Mouse (Mus musculus) cerebellum, adult 11-12 months (tissue): ENCODE results near the gene Glcci1.
A peak's percentile ranks its signal among the peaks of the same experiment; 100 is the strongest.
"Not testable (repeated sequence)": the region's sequence is repeated elsewhere in the genome, so short reads cannot be mapped to it uniquely, and the experiment has no call there.

Source experiments
- DNase-seq: peaks from one replicate; pipeline ENCODE4 v3.0.0; 2022

The Glcci1 gene

GRCm38 (mm10) chr6:8495827-8496222 is 13.6 kb upstream of the Glcci1 start:
- no peak for DNase-seq

- no peak for DNase-seq
These were observed 12.0 kb upstream of the Glcci1 start for GRCm38 (mm10) chr6:8497234-8497867.

- no peak for DNase-seq
These were observed 11.5 kb upstream of the Glcci1 start for GRCm38 (mm10) chr6:8497868-8498257.

DNA sequence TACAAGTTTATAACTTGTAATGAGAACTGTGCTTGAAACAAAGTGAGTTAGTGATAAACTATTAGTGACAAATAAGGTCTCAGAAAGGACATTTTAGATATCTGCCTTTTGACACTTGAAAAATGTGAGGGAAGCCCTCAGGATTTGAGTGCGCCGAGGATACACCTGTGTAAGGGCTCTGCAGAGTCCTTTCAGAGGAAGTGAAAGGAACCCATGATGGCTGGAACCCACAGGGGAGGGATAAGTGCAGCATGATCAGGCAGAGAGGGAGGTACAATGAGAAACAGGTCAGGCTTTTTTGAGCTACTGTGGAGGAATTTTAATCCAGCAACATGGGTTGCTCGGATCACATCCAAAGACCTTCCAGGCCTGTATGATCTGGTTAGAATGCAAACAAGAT is 10.4 kb upstream of the Glcci1 start:
- DNase-seq: no peak

- DNase-seq: no peak
These were observed 5.4 kb upstream of the Glcci1 start for GRCm38 (mm10) chr6:8503953-8504352.

DNA sequence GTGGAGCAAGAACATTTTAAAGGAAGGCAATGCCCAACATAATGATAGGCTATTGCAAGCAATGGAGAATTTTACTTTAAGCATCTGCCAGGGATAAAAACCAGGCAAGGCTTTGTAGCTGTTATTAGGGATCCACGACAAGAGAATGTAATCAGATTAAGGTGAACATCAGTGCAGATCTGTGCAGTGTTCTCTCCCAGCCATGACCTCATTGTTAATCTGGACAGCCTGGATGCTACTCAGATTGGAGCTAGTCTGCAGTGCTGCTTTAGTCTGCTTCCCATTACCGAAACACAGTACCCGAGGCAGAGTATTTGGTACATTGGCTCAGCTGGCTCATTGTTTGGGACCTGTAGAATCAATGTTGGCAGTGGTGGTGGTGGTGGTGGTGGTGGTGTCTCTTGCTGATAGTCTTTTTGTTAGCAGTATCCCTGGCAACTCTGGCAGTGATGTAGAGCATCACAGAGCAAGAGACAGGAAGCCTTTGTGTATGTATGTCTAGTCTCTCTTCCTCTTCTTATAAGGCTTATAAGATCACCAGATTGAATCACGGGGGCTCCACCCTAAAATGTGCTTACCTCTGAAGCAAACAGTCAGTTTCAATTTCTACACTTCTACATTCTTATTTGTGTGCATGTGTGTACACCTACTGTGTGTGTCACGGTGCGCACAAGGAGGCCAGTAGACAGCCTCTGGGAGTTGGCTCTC is 4.7 kb upstream of the Glcci1 start:
- DNase-seq: no peak

DNA sequence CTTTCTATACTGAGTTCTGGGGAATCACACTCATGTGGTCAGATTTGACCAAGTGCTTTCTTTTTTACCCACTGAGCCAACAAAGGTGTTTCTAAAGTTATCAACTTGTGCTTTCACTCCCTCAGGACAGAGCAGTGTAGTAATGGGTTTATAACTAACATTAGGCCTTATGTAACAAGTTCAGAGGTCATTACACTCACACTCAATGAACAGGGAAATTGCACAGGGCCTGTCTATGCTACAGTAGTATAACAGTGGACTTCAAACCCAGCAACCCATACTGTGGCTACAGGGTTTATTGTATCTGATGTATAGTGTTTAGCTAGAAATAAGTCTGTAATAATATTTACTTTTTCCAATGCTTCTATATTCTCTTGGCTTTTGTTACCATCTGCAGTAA is 2.8 kb upstream of the Glcci1 start:
- DNase-seq: no peak

DNA sequence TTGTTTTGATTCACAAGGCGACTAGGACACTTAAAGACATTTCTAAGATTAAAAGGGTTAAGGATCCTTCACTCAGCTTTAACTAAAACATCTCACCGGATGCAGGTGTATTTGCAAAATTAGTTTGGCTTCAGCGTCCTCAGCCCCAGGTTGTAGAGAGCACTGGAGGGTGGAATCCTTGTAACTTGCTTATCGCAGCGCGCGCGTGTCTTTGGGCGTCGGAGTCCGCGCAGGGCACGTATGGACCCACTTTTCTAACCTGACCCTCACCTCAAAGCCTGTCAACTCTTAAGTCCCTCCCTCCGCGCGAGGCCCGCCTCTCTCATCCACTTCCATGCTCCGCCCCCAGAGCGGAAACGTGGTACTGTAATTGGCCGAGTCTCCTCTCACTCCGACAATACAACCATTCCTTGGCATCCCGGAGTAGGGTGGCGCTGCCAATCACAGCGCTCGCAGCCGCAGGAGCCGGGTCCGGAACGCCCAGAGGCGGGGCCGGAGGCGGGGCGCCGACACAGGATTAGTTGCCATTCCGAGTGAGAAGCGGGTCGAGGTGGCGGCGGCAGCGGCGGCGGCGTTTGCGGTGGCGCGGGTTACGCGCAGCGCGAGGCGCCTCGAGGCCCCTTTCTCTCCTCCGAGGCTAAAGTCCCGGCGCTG is 390 bp upstream of the Glcci1 start:
- DNase-seq: peak; percentile 100

GRCm38 (mm10) chr6:8509961-8510863 is 812 bp downstream of the Glcci1 start:
- peak; percentile 71 for DNase-seq

DNA sequence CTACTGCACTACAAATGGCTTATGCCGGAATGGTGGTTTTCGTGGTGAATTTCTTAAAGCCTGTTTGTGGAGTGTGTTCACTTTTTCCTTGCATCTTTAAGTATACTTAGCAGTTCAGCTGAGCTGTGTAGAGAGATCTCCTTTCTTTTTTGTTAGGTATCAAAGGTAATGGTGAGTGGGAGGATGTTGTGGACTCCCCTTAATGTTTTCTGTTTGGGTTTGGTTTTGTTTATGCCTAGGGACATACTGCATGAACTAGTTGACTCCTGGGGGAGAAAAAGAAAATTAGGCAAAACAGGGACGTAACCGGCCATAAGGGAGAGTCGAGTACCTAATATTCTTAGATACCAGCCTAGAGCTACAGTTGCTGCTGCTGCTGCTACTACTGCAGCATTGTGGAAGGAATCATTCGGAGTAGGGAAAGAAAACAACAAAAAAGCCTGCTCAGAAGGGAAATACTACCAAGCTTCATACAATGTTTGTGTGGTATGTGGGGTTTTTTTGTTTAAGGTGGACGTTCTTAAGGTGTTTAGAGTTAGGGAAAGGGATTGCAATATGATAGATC is 1.5 kb downstream of the Glcci1 start:
- DNase-seq: no peak

GRCm38 (mm10) chr6:8511447-8511846 is 2.0 kb downstream of the Glcci1 start:
- no peak for DNase-seq

DNA sequence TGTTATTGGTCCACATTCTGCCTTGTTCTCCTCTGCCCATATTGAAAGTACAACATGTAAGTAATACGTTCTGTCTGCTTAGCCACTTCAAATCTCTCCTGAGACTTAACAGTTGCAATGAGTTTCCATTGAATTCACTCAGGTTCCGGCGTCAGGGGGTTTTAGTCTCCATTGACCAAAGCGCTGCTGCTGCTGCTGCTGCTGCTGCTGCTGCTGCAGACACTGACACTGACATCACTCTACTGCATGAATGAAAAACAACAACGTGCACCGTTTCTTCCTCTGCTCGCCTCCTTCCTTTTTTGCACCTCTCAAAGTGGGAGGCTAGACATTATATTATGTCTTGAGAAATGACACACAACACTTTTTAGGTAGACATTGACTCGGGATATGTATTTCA is 3.0 kb downstream of the Glcci1 start:
- DNase-seq: no peak

GRCm38 (mm10) chr6:8519687-8520086 is 10.3 kb downstream of the Glcci1 start:
- DNase-seq: no peak

DNA sequence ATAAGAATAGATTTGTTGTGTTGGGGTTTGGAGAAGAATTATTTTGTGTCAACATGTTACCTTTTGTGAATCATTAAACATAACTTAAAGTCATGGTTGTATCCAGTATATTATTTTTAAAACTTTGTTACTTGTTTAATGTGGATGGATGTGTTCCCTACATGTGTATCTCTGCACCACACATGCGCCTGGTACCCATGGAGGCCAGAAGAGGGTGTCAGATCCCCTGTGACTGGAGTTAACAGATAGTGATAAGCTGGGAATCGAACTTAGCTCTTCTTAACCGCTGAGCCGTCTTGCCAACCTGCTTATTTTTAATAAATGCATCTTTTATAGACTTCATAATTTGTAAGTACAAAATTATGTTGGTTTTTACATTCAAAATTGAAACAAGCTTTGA is 11.8 kb downstream of the Glcci1 start:
- DNase-seq: no peak

DNA sequence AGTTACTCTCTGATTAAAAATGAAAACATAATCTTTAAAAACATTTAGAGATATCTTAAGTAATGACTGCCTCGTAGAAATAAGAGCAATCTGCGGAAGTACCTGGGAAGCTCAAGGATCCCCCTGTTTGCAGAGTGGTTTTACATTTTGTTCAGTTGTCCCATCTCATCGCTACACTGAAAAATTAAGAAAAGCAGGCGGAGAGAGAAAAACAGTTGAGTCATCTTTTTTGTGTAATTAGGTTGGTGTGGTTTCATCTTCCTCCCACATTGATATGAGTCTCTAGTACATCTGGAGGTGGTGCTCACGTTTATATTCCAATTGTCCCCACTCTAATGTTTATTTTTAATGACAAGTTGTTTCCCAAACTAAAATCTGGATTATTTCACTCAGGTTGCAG is 15.3 kb downstream of the Glcci1 start:
- DNase-seq: no peak

GRCm38 (mm10) chr6:8531104-8531894 is 21.9 kb downstream of the Glcci1 start:
- DNase-seq: no peak

GRCm38 (mm10) chr6:8536944-8537343 is 27.5 kb downstream of the Glcci1 start:
- DNase-seq: no peak

- DNase-seq: not testable (repeated sequence)
These were observed 32.1 kb downstream of the Glcci1 start for GRCm38 (mm10) chr6:8541531-8541930.

- peak; percentile 15 for DNase-seq
These were observed 35.4 kb downstream of the Glcci1 start for GRCm38 (mm10) chr6:8544822-8545221.

GRCm38 (mm10) chr6:8545780-8546179 is 36.4 kb downstream of the Glcci1 start:
- no peak for DNase-seq

GRCm38 (mm10) chr6:8551155-8551554 is 41.8 kb downstream of the Glcci1 start:
- no peak for DNase-seq
